Mouse (Mus musculus) kidney, adult 2 months (tissue): ENCODE data around the gene Casq2.

Experiments used
- CTCF ChIP-seq: fragments of 200-500 bp; conservative IDR thresholded peaks from 2 replicates; pipeline ENCODE4 v1.5.1; 2011; ENCODE audit warnings: low read depth, mild to moderate bottlenecking, control low read depth, low read length, moderate library complexity, mixed read lengths; ENCODE audit not compliant: insufficient read depth, insufficient read length
- POLR2A ChIP-seq: fragments of 200-500 bp; IDR thresholded peaks from one replicate; pipeline ENCODE4 v1.6.1; 2011; ENCODE audit warnings: low read depth, low read length, control low read depth

DNA sequence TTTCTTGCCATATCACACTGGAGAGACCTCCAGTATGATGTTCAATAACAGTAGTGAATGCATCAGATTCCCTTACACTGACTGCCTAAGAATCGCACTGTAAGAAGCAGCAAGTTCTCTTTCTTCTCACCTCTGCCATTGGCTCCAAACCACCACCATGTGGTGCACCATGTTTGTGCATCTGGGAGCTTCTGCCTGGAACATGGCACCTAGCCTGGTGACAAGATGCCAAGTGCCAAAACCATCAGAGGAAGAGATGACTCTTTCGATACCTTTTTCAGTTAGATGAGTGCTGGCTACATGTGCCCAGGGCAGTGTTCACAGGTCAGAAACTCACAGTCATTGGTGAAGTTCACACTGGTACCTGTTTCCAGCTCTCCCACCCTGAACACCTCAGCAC lies 18.4 kb upstream of the Casq2 start:
- TF ChIP-seq POLR2A (no peak), CTCF (no peak)
